Mouse (Mus musculus): ENCODE measurements at regions not wholly inside any gene's neighbourhood (a gene's known extent, or its start where the extent isn't known, plus 50 kb on each side); places are given as distances from the start of the nearest gene placed in this dataset.

- Histone ChIP-seq H3K9ac (ENCODE audit: insufficient read depth, low read depth) (no peak overlapping the region), H3K36me3 (replicated peaks in 1 of 2; ENCODE audit: control insufficient read depth in 1 of 2, insufficient read depth in 1 of 2, low read length in 1 of 2) (no peaks in the 10 kb centered on the region), H3K27ac (ENCODE audit: insufficient read depth, low read depth) (no peak overlapping the region), H3K4me1 (ENCODE audit: control insufficient read depth in 1 of 2, insufficient read depth in 2 of 2) (peaks cover 0 to 3% of the 10 kb centered on the region in 2 experiments; a peak in 2 of 4 replicates), H3K27me3 (replicated peaks) (peaks cover 1% of the 10 kb centered on the region), H3K4me3 (replicated peaks in 1 of 3; ENCODE audit: low read depth in 2 of 3, low read length in 2 of 3, poor library complexity in 1 of 3) (no peak overlapping the region), H3K9me3 (replicated peaks; ENCODE audit: low read length) (no peaks in the 10 kb centered on the region), H3K79me2 (replicated peaks; ENCODE audit: control insufficient read depth, extremely low read depth, insufficient read depth, poor library complexity, severe bottlenecking) (no peaks in the 10 kb centered on the region), H3K4me2 (ENCODE audit: insufficient read depth, low read depth, poor library complexity, severe bottlenecking) (no peak overlapping the region)
- in situ Hi-C loops (cut with MboI; ENCODE audit: low pct_ligation_motif_present, low pct_unique_long_range_greater_than_20kb, low sequenced_read_pairs), result no loop called here
- dilution Hi-C loops (cut with MboI; ENCODE audit: extremely low pct_ligation_motif_present, extremely low pct_unique_long_range_greater_than_20kb, low sequenced_read_pairs), result no loop called here
- DNase-seq (ENCODE audit: extremely low read depth), result no peak
- no peak for TF ChIP-seq CHD2 (IDR thresholded peaks at IDR 0.05; ENCODE audit: low read length)
- no peak for TF ChIP-seq MXI1 (IDR thresholded peaks at IDR 0.05; ENCODE audit: low read depth, low read length)
- TF ChIP-seq USF2 (conservative IDR thresholded peaks at IDR 0.05; ENCODE audit: low read depth, low read length), result no peak
- no peak for TF ChIP-seq PAX5 (IDR thresholded peaks at IDR 0.05; ENCODE audit: low read length)
- TF ChIP-seq HCFC1 (IDR thresholded peaks at IDR 0.05; ENCODE audit: low read depth, low read length), result no peak
- TF ChIP-seq E2F4 (IDR thresholded peaks at IDR 0.05; ENCODE audit: insufficient replicate concordance, low read depth, low read length), result no peak
- TF ChIP-seq MAFK (IDR thresholded peaks at IDR 0.05; ENCODE audit: insufficient replicate concordance, low read length), result no peak
- no peak for TF ChIP-seq POLR2AphosphoS2 (IDR thresholded peaks at IDR 0.05; ENCODE audit: low read depth, low read length)
- no peak for TF ChIP-seq UBTF (IDR thresholded peaks at IDR 0.05; ENCODE audit: low read depth, low read length)
- no peak for TF ChIP-seq BHLHE40 (IDR thresholded peaks at IDR 0.05; ENCODE audit: low read depth, low read length)
- no peak for TF ChIP-seq ZKSCAN1 (IDR thresholded peaks at IDR 0.05; ENCODE audit: borderline replicate concordance, low read depth, low read length)
- no peak for TF ChIP-seq CTCF (conservative IDR thresholded peaks at IDR 0.05 in 1 of 2, IDR thresholded peaks at IDR 0.05 in 1 of 2; ENCODE audit: low read depth in 2 of 2, low read length in 2 of 2)
- no peak for TF ChIP-seq JUND (conservative IDR thresholded peaks at IDR 0.05; ENCODE audit: low read depth, low read length)
- no peak for TF ChIP-seq IRF4 (IDR thresholded peaks at IDR 0.05; ENCODE audit: low read depth, low read length)
- no peak for TF ChIP-seq RAD21 (IDR thresholded peaks at IDR 0.05; ENCODE audit: low read depth, low read length)
- no peak for TF ChIP-seq EP300 (IDR thresholded peaks at IDR 0.05; ENCODE audit: low read length)
These were observed 85.4 kb downstream of the Atp23 start for GRCm38 (mm10) chr10:126815730-126816129.

GRCm38 (mm10) chr10:126814968-126815367, 86.2 kb downstream of the Atp23 start:
- dilution Hi-C loops (cut with MboI; ENCODE audit: extremely low pct_ligation_motif_present, extremely low pct_unique_long_range_greater_than_20kb, low sequenced_read_pairs) (no loop called here), in situ Hi-C loops (cut with MboI; ENCODE audit: low pct_ligation_motif_present, low pct_unique_long_range_greater_than_20kb, low sequenced_read_pairs) (no loop called here)
- Histone ChIP-seq H3K36me3 (replicated peaks in 1 of 2; ENCODE audit: control insufficient read depth in 1 of 2, insufficient read depth in 1 of 2, low read length in 1 of 2) (no peaks in the 10 kb centered on the region), H3K9ac (ENCODE audit: insufficient read depth, low read depth) (no peak overlapping the region), H3K27me3 (replicated peaks) (peaks cover 1% of the 10 kb centered on the region), H3K9me3 (replicated peaks; ENCODE audit: low read length) (no peaks in the 10 kb centered on the region), H3K27ac (ENCODE audit: insufficient read depth, low read depth) (no peak overlapping the region), H3K79me2 (replicated peaks; ENCODE audit: control insufficient read depth, extremely low read depth, insufficient read depth, poor library complexity, severe bottlenecking) (no peaks in the 10 kb centered on the region), H3K4me1 (ENCODE audit: control insufficient read depth in 1 of 2, insufficient read depth in 2 of 2) (peaks cover 0 to 8% of the 10 kb centered on the region in 2 experiments; a peak in 2 of 4 replicates), H3K4me2 (ENCODE audit: insufficient read depth, low read depth, poor library complexity, severe bottlenecking) (no peak overlapping the region), H3K4me3 (replicated peaks in 1 of 3; ENCODE audit: low read depth in 2 of 3, low read length in 2 of 3, poor library complexity in 1 of 3) (no peak overlapping the region)
- DNase-seq (ENCODE audit: extremely low read depth), result no peak
- TF ChIP-seq MYC (IDR thresholded peaks at IDR 0.05; ENCODE audit: low read depth, low read length), result no peak
- TF ChIP-seq JUN (IDR thresholded peaks at IDR 0.05; ENCODE audit: insufficient read depth, low read depth, low read length), result no peak
- TF ChIP-seq JUND (conservative IDR thresholded peaks at IDR 0.05; ENCODE audit: low read depth, low read length), result no peak
- TF ChIP-seq TBP (conservative IDR thresholded peaks at IDR 0.05; ENCODE audit: low read depth, low read length), result no peak
- no peak for TF ChIP-seq KAT2A (IDR thresholded peaks at IDR 0.05; ENCODE audit: insufficient replicate concordance, low read length)
- no peak for TF ChIP-seq HCFC1 (IDR thresholded peaks at IDR 0.05; ENCODE audit: low read depth, low read length)
- no peak for TF ChIP-seq ETS1 (conservative IDR thresholded peaks at IDR 0.05; ENCODE audit: low read depth, low read length)
- TF ChIP-seq ZC3H11A (IDR thresholded peaks at IDR 0.05; ENCODE audit: low read depth, low read length), result no peak
- TF ChIP-seq GABPA (IDR thresholded peaks at IDR 0.05; ENCODE audit: insufficient replicate concordance, low read depth, low read length), result no peak
- no peak for TF ChIP-seq EP300 (IDR thresholded peaks at IDR 0.05; ENCODE audit: low read length)
- no peak for TF ChIP-seq MAX (IDR thresholded peaks at IDR 0.05; ENCODE audit: low read length)
- no peak for TF ChIP-seq MAZ (IDR thresholded peaks at IDR 0.05; ENCODE audit: low read depth, low read length)
